Mouse (Mus musculus): ENCODE data around the gene Tlcd2. TPM values are rescaled to one million over a fixed set of nuclear protein-coding genes. Genes with fewer than 3 reads are reported as not detected.

Gene Tlcd2
- polyA plus RNA-seq, 1 experiment from 2014 or later, result 24.2 TPM

GRCm38 (mm10) chr11:75470675-75471074 is 9.2 kb downstream of the Tlcd2 start:
- 85% methylated on average over 3 of the region's 3 CpGs for WGBS
- Histone ChIP-seq H3K9me3 (ENCODE audit: low read depth, low read length) (no peaks in the 10 kb centered on the region), H3K4me2 (no peak overlapping the region), H3K36me3 (ENCODE audit: insufficient read depth) (peaks cover 5% of the 10 kb centered on the region; the same call in 1 of the 2 replicates), H3K4me1 (ENCODE audit: insufficient read depth) (no peaks in the 10 kb centered on the region; the same call in 1 of the 2 replicates), H3K27ac (ENCODE audit: low read depth) (no peak overlapping the region), H3K9ac (no peak overlapping the region), H3K27me3 (ENCODE audit: insufficient read depth, low read length) (no peaks in the 10 kb centered on the region), H3K4me3 (ENCODE audit: low read depth, low read length) (no peak overlapping the region)
- no peak for ATAC-seq (ENCODE audit: insufficient read depth)
- DNase-seq, result no peak
- TF ChIP-seq CTCF (IDR thresholded peaks at IDR 0.05; ENCODE audit: low read depth), result no peak

GRCm38 (mm10) chr11:75472469-75473081 is 11.1 kb downstream of the Tlcd2 start:
- Histone ChIP-seq H3K27me3 (ENCODE audit: insufficient read depth, low read length) (no peaks in the 10 kb centered on the region), H3K4me3 (ENCODE audit: low read depth, low read length) (no peak overlapping the region), H3K4me2 (no peak overlapping the region), H3K27ac (ENCODE audit: low read depth) (no peak overlapping the region), H3K9me3 (ENCODE audit: low read depth, low read length) (no peaks in the 10 kb centered on the region), H3K36me3 (ENCODE audit: insufficient read depth) (no peaks in the 10 kb centered on the region), H3K9ac (no peak overlapping the region), H3K4me1 (ENCODE audit: insufficient read depth) (no peaks in the 10 kb centered on the region; the same call in 1 of the 2 replicates)
- no peak for DNase-seq
- no peak for ATAC-seq (ENCODE audit: insufficient read depth)
- no peak for TF ChIP-seq CTCF (IDR thresholded peaks at IDR 0.05; ENCODE audit: low read depth)
- WGBS, result 70% methylated on average over 11 of the region's 11 CpGs

GRCm38 (mm10) chr11:75473376-75473775 is 11.9 kb downstream of the Tlcd2 start:
- no peak for TF ChIP-seq CTCF (IDR thresholded peaks at IDR 0.05; ENCODE audit: low read depth)
- 72% methylated on average over 7 of the region's 7 CpGs for WGBS

GRCm38 (mm10) chr11:75486192-75486591 is 24.7 kb downstream of the Tlcd2 start:
- Histone ChIP-seq H3K4me2 (peak overlapping the region; percentile 85), H3K4me3 (ENCODE audit: low read depth, low read length) (peak overlapping the region; percentile 100), H3K27ac (ENCODE audit: low read depth) (no peak overlapping the region), H3K9me3 (ENCODE audit: low read depth, low read length) (no peaks in the 10 kb centered on the region), H3K27me3 (ENCODE audit: insufficient read depth, low read length) (no peaks in the 10 kb centered on the region), H3K36me3 (ENCODE audit: insufficient read depth) (peaks cover 29% of the 10 kb centered on the region), H3K4me1 (ENCODE audit: insufficient read depth) (peaks cover 8% of the 10 kb centered on the region), H3K9ac (no peak overlapping the region)
- DNase-seq, result no peak
- 25% methylated on average over 3 of the region's 3 CpGs for WGBS
- ATAC-seq (ENCODE audit: insufficient read depth), result peak; percentile 45
- TF ChIP-seq CTCF (IDR thresholded peaks at IDR 0.05; ENCODE audit: low read depth), result no peak

More at GRCm38 (mm10) chr11:75473376-75473775, 11.9 kb downstream of the Tlcd2 start:
- Histone ChIP-seq H3K4me2 (no peak overlapping the region), H3K36me3 (ENCODE audit: insufficient read depth) (no peaks in the 10 kb centered on the region), H3K4me3 (ENCODE audit: low read depth, low read length) (no peak overlapping the region), H3K27ac (ENCODE audit: low read depth) (no peak overlapping the region), H3K4me1 (ENCODE audit: insufficient read depth) (no peaks in the 10 kb centered on the region), H3K27me3 (ENCODE audit: insufficient read depth, low read length) (no peaks in the 10 kb centered on the region), H3K9me3 (ENCODE audit: low read depth, low read length) (no peaks in the 10 kb centered on the region), H3K9ac (no peak overlapping the region)
- DNase-seq (peak; percentile 18), ATAC-seq (ENCODE audit: insufficient read depth) (no peak)

GRCm38 (mm10) chr11:75486601-75487285 is 25.2 kb downstream of the Tlcd2 start, which contains the start of gene Prpf8:
TSS of gene Prpf8 (plus strand) at chr11:75486816.
- under 1% methylated on average over 52 of the region's 52 CpGs for WGBS
- no peak for TF ChIP-seq CTCF (IDR thresholded peaks at IDR 0.05; ENCODE audit: low read depth)
- H3K27me3 ChIP-seq (ENCODE audit: insufficient read depth, low read length), result no peaks in the 10 kb centered on the region

GRCm38 (mm10) chr11:75487496-75487895 is 26.0 kb downstream of the Tlcd2 start:
- Histone ChIP-seq H3K9me3 (ENCODE audit: low read depth, low read length) (no peaks in the 10 kb centered on the region), H3K9ac (peak overlapping the region; percentile 94), H3K27me3 (ENCODE audit: insufficient read depth, low read length) (no peaks in the 10 kb centered on the region), H3K4me3 (ENCODE audit: low read depth, low read length) (peak overlapping the region; percentile 100), H3K36me3 (ENCODE audit: insufficient read depth) (peaks cover 42% of the 10 kb centered on the region), H3K27ac (ENCODE audit: low read depth) (no peak overlapping the region), H3K4me2 (peak overlapping the region; percentile 85), H3K4me1 (ENCODE audit: insufficient read depth) (peaks cover 8% of the 10 kb centered on the region)
- WGBS, result 35% methylated on average over 6 of the region's 6 CpGs
- DNase-seq (no peak), ATAC-seq (ENCODE audit: insufficient read depth) (no peak)
- no peak for TF ChIP-seq CTCF (IDR thresholded peaks at IDR 0.05; ENCODE audit: low read depth)

More at GRCm38 (mm10) chr11:75486601-75487285, 25.2 kb downstream of the Tlcd2 start, which contains the start of gene Prpf8:
- H3K4me3 ChIP-seq (ENCODE audit: low read depth, low read length), result peak within 1 kb of the TSS; percentile 100
- ATAC-seq (ENCODE audit: insufficient read depth) (peak; percentile 100), DNase-seq (peak; percentile 99)
- H3K36me3 ChIP-seq (ENCODE audit: insufficient read depth), result peaks cover 34% of the 10 kb centered on the region
- peak within 1 kb of the TSS; percentile 85 for H3K4me2 ChIP-seq
- H3K4me1 ChIP-seq (ENCODE audit: insufficient read depth), result peaks cover 8% of the 10 kb centered on the region
- H3K27ac ChIP-seq (ENCODE audit: low read depth), result peak within 1 kb of the TSS; percentile 71
- peak within 1 kb of the TSS; percentile 94 for H3K9ac ChIP-seq
- H3K9me3 ChIP-seq (ENCODE audit: low read depth, low read length), result no peaks in the 10 kb centered on the region

Data from lung, embryonic 14.5 days (tissue).